8 mouse cellular contexts compared by ENCODE assay signal in the genomic region with DNA sequence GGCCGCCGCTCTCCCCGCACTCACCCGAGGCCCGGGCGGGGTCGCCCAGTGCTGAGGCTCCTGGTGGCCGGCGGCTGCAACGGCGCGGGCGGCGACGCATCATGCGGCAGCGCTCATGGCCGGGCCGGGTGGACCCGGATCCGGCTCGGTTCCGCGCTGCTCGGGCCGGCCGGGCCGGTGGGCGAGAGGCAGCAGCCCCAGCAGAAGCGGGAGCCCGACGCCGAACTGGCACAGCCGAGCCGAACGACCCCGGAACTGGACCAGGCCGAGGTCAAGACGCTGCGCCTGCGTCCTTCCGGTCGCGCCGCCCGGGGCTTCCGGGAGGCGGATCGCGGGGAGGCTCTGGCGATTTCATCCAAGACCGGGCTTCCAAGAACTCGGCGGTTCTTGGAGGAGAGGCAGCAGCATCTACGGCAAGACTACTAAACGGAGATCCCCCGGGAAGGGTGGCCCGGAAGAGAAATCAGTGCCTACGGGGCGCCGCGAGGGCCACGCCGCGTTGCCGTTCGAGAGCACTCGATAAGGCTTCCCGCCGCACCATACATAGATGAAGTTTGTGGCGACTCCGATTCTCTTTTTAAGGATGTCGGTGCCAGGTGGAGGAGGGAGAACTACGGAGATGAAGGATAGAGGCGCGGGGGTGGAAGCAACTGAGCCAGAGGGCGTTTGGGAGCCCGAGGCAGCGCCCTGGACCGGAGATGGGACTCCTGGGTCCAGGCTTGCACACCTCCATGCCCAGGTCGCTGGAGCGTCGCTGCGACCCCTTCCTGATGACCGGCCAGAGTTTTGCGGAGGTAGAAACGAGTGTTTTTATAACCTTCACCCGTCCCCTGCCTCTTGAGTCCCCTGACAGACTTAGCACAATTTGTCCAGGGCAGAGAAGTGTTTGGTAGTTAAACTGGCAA. TPM values are rescaled to one million over a fixed set of nuclear protein-coding genes. Genes with fewer than 3 reads are reported as not detected.
DNase-seq lines count a peak whose midpoint lies in the region; ATAC-seq and TF ChIP-seq lines count a peak whose summit lies in the region.

A gene (minus strand): TSS at position 415 of the 905 bp plus-strand sequence.

- H3K9me3 ChIP-seq in embryonic facial prominence, embryonic 14.5 days (ENCODE audit: control insufficient read depth, low read length): no peaks in the 10 kb centered on the region
- no peaks in the 10 kb centered on the region for H3K9me3 ChIP-seq in limb, embryonic 13.5 days
- H3K9me3 ChIP-seq in midbrain, embryonic 15.5 days: no peaks in the 10 kb centered on the region

- DNase-seq in 3134 (ENCODE audit: extremely low read depth, insufficient read length, low spot score): peak; percentile 85
- DNase-seq in adrenal gland, postnatal 36 days: peak; percentile 88 to 92
- DNase-seq in embryonic facial prominence, embryonic 14.5 days (ENCODE audit: low spot score): peak; percentile 81
- DNase-seq in heart, adult 8-10 months (ENCODE audit: low spot score): peak; percentile 85
- peak; percentile 81 for DNase-seq in kidney, adult 9 months
- DNase-seq in spleen, adult 2 months (ENCODE audit: low read depth in 1 of 2, low spot score in 2 of 2): peak; percentile 44 to 68

- TF ChIP-seq CTCF in spleen, adult 2 months (IDR thresholded peaks at IDR 0.05; ENCODE audit: extremely low read depth, insufficient read depth, insufficient read length, insufficient replicate concordance): no peak

- H3K4me3 ChIP-seq in embryonic facial prominence, embryonic 14.5 days (ENCODE audit: low read depth, low read length): peak within 1 kb of the TSS; percentile 81
- peak within 1 kb of the TSS; percentile 96 for H3K4me3 ChIP-seq in limb, embryonic 13.5 days
- peak within 1 kb of the TSS; percentile 73 for H3K4me3 ChIP-seq in midbrain, embryonic 15.5 days
- peak within 1 kb of the TSS; percentile 96 for H3K4me3 ChIP-seq in spleen, adult 2 months (ENCODE audit: extremely low read depth, insufficient read depth, insufficient read length)

- peak within 1 kb of the TSS; percentile 69 for H3K4me2 ChIP-seq in embryonic facial prominence, embryonic 14.5 days (ENCODE audit: low read depth, low read length)
- peak within 1 kb of the TSS; percentile 96 for H3K4me2 ChIP-seq in limb, embryonic 13.5 days (replicated peaks)
- peak within 1 kb of the TSS; percentile 77 for H3K4me2 ChIP-seq in midbrain, embryonic 15.5 days

- peak within 1 kb of the TSS; percentile 85 for H3K9ac ChIP-seq in embryonic facial prominence, embryonic 14.5 days (ENCODE audit: low read depth, low read length)
- H3K9ac ChIP-seq in limb, embryonic 13.5 days: peak within 1 kb of the TSS; percentile 89
- H3K9ac ChIP-seq in midbrain, embryonic 15.5 days: peak within 1 kb of the TSS; percentile 68

- TF ChIP-seq POLR2A in spleen, adult 2 months (IDR thresholded peaks at IDR 0.05; ENCODE audit: low read depth, low read length): peak; percentile 45; the same call in 1 of the 2 replicates

- H3K4me1 ChIP-seq in embryonic facial prominence, embryonic 14.5 days (ENCODE audit: control insufficient read depth, insufficient read depth, low read length): peaks cover 15% of the 10 kb centered on the region
- peaks cover 26% of the 10 kb centered on the region for H3K4me1 ChIP-seq in limb, embryonic 13.5 days
- peaks cover 41% of the 10 kb centered on the region for H3K4me1 ChIP-seq in midbrain, embryonic 15.5 days
- H3K4me1 ChIP-seq in spleen, adult 2 months (ENCODE audit: control insufficient read depth, insufficient read depth, insufficient read length): peaks cover 9% of the 10 kb centered on the region; the same call in 1 of the 2 replicates

- ATAC-seq in embryonic facial prominence, embryonic 14.5 days (ENCODE audit: low read depth): peak; percentile 86
- ATAC-seq in limb, embryonic 13.5 days (ENCODE audit: low FRiP score, low read depth): peak; percentile 70
- ATAC-seq in midbrain, embryonic 15.5 days (replicated peaks): peak; percentile 91

- no peaks in the 10 kb centered on the region for H3K36me3 ChIP-seq in embryonic facial prominence, embryonic 14.5 days (ENCODE audit: control insufficient read depth, insufficient read depth, low read length)
- H3K36me3 ChIP-seq in limb, embryonic 13.5 days: peaks cover 5% of the 10 kb centered on the region; the same call in 1 of the 2 replicates
- H3K36me3 ChIP-seq in midbrain, embryonic 15.5 days (replicated peaks): no peaks in the 10 kb centered on the region
- no peaks in the 10 kb centered on the region for H3K36me3 ChIP-seq in spleen, adult 2 months (ENCODE audit: control insufficient read depth, insufficient read depth, low read length)

- H3K27ac ChIP-seq in embryonic facial prominence, embryonic 14.5 days (replicated peaks; ENCODE audit: low read depth, low read length): peak within 1 kb of the TSS; percentile 91
- peak within 1 kb of the TSS; percentile 75 for H3K27ac ChIP-seq in limb, embryonic 13.5 days
- H3K27ac ChIP-seq in midbrain, embryonic 15.5 days: peak within 1 kb of the TSS; percentile 92
- H3K27ac ChIP-seq in spleen, adult 2 months (ENCODE audit: insufficient read depth, low read length): peak within 1 kb of the TSS; percentile 95

- under 1% methylated on average over 53 of the region's 88 CpGs for WGBS in embryonic facial prominence, embryonic 14.5 days
- WGBS in limb, embryonic 13.5 days: under 1% methylated on average over 83 of the region's 88 CpGs
- under 1% methylated on average over 88 of the region's 88 CpGs for WGBS in midbrain, embryonic 15.5 days
- WGBS in spleen, adult 2 months: under 1% methylated on average over 88 of the region's 88 CpGs

- H3K27me3 ChIP-seq in embryonic facial prominence, embryonic 14.5 days (replicated peaks; ENCODE audit: control insufficient read depth, insufficient read depth, low read length): no peaks in the 10 kb centered on the region
- no peaks in the 10 kb centered on the region for H3K27me3 ChIP-seq in limb, embryonic 13.5 days
- H3K27me3 ChIP-seq in midbrain, embryonic 15.5 days (replicated peaks): no peaks in the 10 kb centered on the region
- H3K27me3 ChIP-seq in spleen, adult 2 months (ENCODE audit: control insufficient read depth, insufficient read depth, low read length): no peaks in the 10 kb centered on the region

RNA-seq across cellular contexts. Expression of the gene that starts here (rescaled TPM):
- 10 to 100 TPM; 40.3 to 55.6 TPM for total RNA-seq in adrenal gland, postnatal 36 days (2021)
- polyA plus RNA-seq in embryonic facial prominence, embryonic 14.5 days (2014; fragmentation: Nextera tagmentation; extraction: Ambion mirVana): 29.9 and 32.6 TPM in 2 replicates
- total RNA-seq in heart, adult 8-10 months (2022): 10 to 100 TPM; 33.5 to 40.0 (median 34.3) TPM
- 31.6 and 32.8 TPM in 2 replicates for polyA plus RNA-seq in limb, embryonic 13.5 days (2015; fragmentation: Nextera tagmentation; extraction: Ambion mirVana)
- 31.3 and 33.8 TPM in 2 replicates for polyA plus RNA-seq in midbrain, embryonic 15.5 days (2015; fragmentation: Nextera tagmentation; extraction: Ambion mirVana)
- 45.8 and 57.9 TPM in 2 replicates for polyA plus RNA-seq in spleen, adult 2 months (2012; rRNA removed)

Comparison
In these comparisons a context has a peak if more than half of its experiments do, and no peak if none do; other contexts are left out.
1. Peak in every context shown above with its lines: DNase-seq, ATAC-seq, H3K4me3 ChIP-seq and H3K27ac ChIP-seq.